Mouse (Mus musculus) MN1 (cell line): ENCODE data around the gene Stx11.

Source experiments
- DNase-seq: peaks from one replicate; pipeline ENCODE4 v3.0.0-alpha.2; 2016; ENCODE audit warnings: low spot score

Stx11 gene

GRCm38 (mm10) chr10:12914203-12914602 is 49.9 kb downstream of the Stx11 start:
- no peak for DNase-seq

- no peak for DNase-seq
Observed at GRCm38 (mm10) chr10:12911981-12912530, 52.0 kb downstream of the Stx11 start.

GRCm38 (mm10) chr10:12911451-12911850 is 52.6 kb downstream of the Stx11 start:
- DNase-seq, result no peak

GRCm38 (mm10) chr10:12909891-12910290 is 54.2 kb downstream of the Stx11 start:
- DNase-seq, result no peak

- DNase-seq, result no peak
Observed at GRCm38 (mm10) chr10:12909179-12909578, 54.9 kb downstream of the Stx11 start.

- no peak for DNase-seq
Observed at GRCm38 (mm10) chr10:12904140-12904528, 60.0 kb downstream of the Stx11 start.

- no peak for DNase-seq
Observed at GRCm38 (mm10) chr10:12903440-12904139, 60.5 kb downstream of the Stx11 start.

- DNase-seq, result no peak
Observed at GRCm38 (mm10) chr10:12899901-12900300, 64.2 kb downstream of the Stx11 start.

GRCm38 (mm10) chr10:12893339-12893738 is 70.8 kb downstream of the Stx11 start:
- no peak for DNase-seq

- DNase-seq, result no peak
Observed at GRCm38 (mm10) chr10:12888373-12888772, 75.7 kb downstream of the Stx11 start.
